Mouse (Mus musculus): ENCODE data around the gene Tmem95. TPM values are rescaled to one million over a fixed set of nuclear protein-coding genes. Genes with fewer than 3 reads are reported as not detected.

Tmem95 gene
- polyA plus RNA-seq, 1 experiment = not detected

DNA sequence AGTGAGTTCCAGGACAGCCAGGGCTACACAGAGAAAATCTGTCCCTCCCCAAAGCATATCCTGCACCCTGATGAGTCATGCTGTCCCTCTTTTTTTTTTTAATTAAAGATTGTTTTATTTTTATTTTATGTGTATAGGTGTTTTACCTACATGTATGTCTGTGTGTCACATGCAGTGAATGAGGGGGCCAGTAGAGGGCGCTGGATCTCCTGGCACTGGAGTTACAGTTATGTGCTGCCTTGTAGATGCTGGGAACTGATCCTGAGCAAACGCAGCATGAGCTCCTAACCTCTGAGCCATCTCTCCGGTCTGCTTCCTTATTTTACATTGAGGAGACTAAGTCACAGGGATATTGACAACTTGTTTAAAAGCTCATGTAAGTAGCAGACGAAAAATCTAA lies 5.2 kb upstream of the Tmem95 start:
- no peak overlapping the region for H3K27ac ChIP-seq (ENCODE audit: insufficient read depth, low read length)
- no peak overlapping the region for H3K4me3 ChIP-seq (ENCODE audit: insufficient read depth, low read length)
- TF ChIP-seq POLR2A (IDR thresholded peaks at IDR 0.05; ENCODE audit: extremely low read depth, insufficient read depth, low read length) = no peak
- 0 out of 2 replicates have a peak, but pooled peaks have one; percentile 6 for TF ChIP-seq CTCF (IDR thresholded peaks at IDR 0.05; ENCODE audit: extremely low read depth, insufficient read depth, low read length)
- H3K4me1 ChIP-seq (ENCODE audit: control insufficient read depth, insufficient read depth, low read length) = no peaks in the 10 kb centered on the region

DNA sequence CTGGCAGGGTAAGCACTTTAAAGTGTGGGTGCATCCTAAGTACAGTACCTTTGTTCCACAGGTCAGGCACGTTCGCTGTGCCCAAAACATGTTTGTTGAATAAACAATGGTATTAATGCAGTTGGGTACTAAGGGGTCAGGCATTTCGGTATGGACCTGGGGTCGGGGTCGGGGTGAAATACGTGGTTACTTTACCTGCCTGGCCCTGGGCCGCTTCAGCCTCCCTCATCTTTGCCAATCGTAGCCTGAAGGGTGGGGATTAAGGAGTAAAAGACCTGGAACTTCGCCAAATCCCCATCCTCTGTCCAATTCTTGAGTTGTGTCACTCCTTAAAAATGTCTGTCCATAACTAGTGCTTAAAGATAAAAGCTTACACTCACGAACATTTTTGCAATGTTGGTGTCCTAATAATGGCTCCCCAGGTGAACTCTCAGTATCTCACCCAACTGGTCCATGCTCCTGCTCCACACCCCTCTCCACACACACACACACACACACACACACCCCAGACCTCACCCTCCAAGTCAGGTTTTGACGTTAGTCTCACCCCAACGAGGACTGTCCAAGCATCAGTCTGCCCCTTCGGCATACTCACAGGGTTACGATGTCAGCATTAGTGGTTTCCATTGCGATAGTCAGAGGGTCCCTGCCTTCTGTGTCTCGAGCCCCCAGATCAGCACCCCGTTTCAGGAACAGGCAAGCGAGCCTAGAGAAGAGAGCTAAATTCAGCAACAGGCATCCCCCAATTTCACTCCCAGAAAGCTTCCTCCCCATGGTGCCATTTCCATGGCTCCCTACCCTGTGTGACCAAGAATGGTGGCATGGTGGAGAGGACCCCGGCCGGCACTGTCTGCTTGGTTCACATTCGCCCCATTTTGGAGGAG lies 4.2 kb upstream of the Tmem95 start:
- Histone ChIP-seq H3K4me3 (ENCODE audit: insufficient read depth, low read length) (no peak overlapping the region), H3K27ac (ENCODE audit: insufficient read depth, low read length) (no peak overlapping the region), H3K4me1 (ENCODE audit: control insufficient read depth, insufficient read depth, low read length) (no peaks in the 10 kb centered on the region)
- TF ChIP-seq POLR2A (IDR thresholded peaks at IDR 0.05; ENCODE audit: extremely low read depth, insufficient read depth, low read length) (no peak), CTCF (IDR thresholded peaks at IDR 0.05; ENCODE audit: extremely low read depth, insufficient read depth, low read length) (no peak)

DNA sequence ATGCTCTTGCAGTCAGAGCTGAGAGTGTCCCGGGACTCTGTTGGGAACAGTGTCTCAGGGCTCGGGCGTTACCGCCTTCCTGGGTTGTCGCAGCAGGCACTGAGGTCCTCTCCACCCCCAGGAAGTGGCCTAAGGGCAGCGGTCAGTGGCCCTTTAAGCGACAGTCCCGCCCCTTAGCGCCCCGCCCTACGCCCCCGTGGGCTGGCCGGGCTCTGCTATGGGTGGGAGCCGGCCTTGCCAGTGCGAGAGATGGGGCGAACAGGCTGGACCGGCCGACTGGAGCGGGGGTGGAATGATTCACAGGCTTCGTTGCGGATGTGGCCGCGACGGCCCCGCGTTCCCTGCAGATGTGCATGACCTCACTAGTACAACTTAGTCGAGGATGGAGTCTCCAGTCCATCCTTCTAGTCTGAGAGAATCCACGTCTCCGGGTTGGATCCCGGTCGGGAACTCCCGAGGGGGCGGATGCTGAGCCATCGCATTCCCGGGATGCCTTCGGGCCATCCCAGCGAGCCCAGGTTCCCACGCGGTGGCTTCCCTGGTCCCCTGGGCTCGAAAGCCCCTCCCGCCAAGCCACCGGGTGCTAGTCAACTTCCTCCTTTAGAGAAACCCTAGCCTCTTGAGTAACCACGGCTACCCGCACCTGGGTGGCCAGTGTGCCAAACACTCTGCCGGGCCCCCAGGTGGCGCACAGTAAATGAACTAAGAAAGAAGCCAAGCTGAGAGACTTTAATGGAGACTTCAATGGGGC lies 3.2 kb upstream of the Tmem95 start, which contains the start of gene Kctd11:
TSS of gene Kctd11 (minus strand) at position 554 of the 751 bp plus-strand sequence.
- no peaks in the 10 kb centered on the region for H3K4me1 ChIP-seq (ENCODE audit: control insufficient read depth, insufficient read depth, low read length)
- peak within 1 kb of the TSS; percentile 51 for H3K27ac ChIP-seq (ENCODE audit: insufficient read depth, low read length)
- TF ChIP-seq POLR2A (IDR thresholded peaks at IDR 0.05; ENCODE audit: extremely low read depth, insufficient read depth, low read length) = peak; percentile 70
- TF ChIP-seq CTCF (IDR thresholded peaks at IDR 0.05; ENCODE audit: extremely low read depth, insufficient read depth, low read length) = no peak
- peak within 1 kb of the TSS; percentile 33 for H3K4me3 ChIP-seq (ENCODE audit: insufficient read depth, low read length)

DNA sequence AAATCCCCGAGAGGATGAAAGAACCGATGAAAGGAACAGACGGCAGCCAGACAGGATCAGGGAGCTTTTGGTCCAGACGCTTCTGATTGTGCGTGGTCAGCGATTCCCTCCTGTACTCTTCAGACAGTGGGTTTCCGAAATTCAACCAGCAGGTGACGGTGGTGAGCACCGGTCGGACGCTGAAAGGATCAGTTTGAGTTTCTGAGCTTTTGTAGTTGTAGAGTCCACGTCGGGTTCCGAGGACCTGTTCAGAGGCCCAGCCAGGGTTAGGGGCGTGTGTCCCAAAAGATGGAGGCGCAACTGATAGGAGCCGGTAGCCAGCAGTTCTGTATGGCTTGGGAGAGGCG lies 2.7 kb upstream of the Tmem95 start:
- Histone ChIP-seq H3K27ac (ENCODE audit: insufficient read depth, low read length) (peak overlapping the region; percentile 51; the same call in 1 of the 2 replicates), H3K4me1 (ENCODE audit: control insufficient read depth, insufficient read depth, low read length) (no peaks in the 10 kb centered on the region), H3K4me3 (ENCODE audit: insufficient read depth, low read length) (peak overlapping the region; percentile 33)
- TF ChIP-seq POLR2A (IDR thresholded peaks at IDR 0.05; ENCODE audit: extremely low read depth, insufficient read depth, low read length) (no peak), CTCF (IDR thresholded peaks at IDR 0.05; ENCODE audit: extremely low read depth, insufficient read depth, low read length) (peak; percentile 57)

DNA sequence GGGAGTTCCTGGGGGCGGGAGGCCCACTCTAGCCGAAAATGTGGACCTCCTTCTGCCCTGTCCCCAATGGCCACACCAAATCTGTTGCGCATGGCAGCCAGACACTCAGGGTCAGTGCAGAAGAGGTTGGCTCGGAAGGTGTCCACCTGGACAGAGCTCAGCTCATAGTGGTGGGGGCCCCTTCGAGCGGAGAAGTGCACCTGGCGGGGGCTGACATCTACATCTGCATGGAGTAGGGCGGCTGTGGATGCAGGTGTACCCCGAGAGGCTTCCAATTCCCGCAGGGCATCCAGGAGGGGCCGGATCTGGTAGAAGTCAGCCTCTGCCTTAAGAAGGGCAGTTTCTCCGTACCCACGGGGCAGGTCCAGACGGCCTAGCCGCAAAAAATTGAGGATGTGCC lies 1.9 kb upstream of the Tmem95 start:
- H3K4me3 ChIP-seq (ENCODE audit: insufficient read depth, low read length) = no peak overlapping the region
- TF ChIP-seq CTCF (IDR thresholded peaks at IDR 0.05; ENCODE audit: extremely low read depth, insufficient read depth, low read length) = no peak
- no peak for TF ChIP-seq POLR2A (IDR thresholded peaks at IDR 0.05; ENCODE audit: extremely low read depth, insufficient read depth, low read length)
- no peaks in the 10 kb centered on the region for H3K4me1 ChIP-seq (ENCODE audit: control insufficient read depth, insufficient read depth, low read length)
- no peak overlapping the region for H3K27ac ChIP-seq (ENCODE audit: insufficient read depth, low read length)

DNA sequence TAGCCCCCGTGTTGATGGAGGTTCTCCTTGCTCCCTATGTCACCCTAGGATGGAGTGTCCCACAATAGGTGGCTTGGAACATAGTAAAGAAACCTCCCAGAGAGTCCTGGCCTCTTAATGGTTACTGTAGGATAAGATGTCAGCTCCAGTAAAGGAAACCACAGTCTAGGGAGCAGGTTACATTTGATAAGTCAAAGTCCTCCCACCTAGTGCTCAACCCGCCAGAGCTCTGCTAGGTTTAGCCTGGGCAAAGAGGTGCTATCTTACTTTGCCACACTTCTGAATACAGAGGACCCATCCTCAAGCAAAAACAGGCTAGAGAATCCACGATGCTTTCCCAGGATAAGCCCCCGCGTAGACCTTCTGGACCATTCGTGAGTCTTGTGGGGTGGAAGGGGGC lies 1.1 kb upstream of the Tmem95 start:
- TF ChIP-seq CTCF (IDR thresholded peaks at IDR 0.05; ENCODE audit: extremely low read depth, insufficient read depth, low read length) (no peak), POLR2A (IDR thresholded peaks at IDR 0.05; ENCODE audit: extremely low read depth, insufficient read depth, low read length) (no peak)
- H3K27ac ChIP-seq (ENCODE audit: insufficient read depth, low read length) = no peak overlapping the region
- no peak overlapping the region for H3K4me3 ChIP-seq (ENCODE audit: insufficient read depth, low read length)

DNA sequence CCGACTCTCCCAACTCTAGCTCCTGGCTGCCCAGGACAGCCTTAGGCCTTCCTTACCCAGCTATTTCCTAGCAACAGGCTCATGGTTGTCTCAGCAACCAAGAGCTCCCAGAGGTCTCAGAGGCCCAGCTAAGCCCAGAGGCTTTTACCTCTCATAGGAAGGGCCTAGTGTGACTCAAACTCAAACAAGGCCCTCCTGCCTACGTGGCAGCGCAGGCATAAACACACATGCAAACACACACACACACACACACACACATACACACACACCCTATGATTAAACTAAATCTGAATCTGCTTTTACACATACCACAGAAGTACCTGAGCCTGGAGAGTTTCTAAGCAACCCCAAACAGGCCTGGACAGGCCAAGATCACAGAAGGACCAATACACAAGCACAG lies 581 bp upstream of the Tmem95 start:
- no peak overlapping the region for H3K4me3 ChIP-seq (ENCODE audit: insufficient read depth, low read length)
- no peak overlapping the region for H3K27ac ChIP-seq (ENCODE audit: insufficient read depth, low read length)
- H3K4me1 ChIP-seq (ENCODE audit: control insufficient read depth, insufficient read depth, low read length) = no peaks in the 10 kb centered on the region
- no peak for TF ChIP-seq CTCF (IDR thresholded peaks at IDR 0.05; ENCODE audit: extremely low read depth, insufficient read depth, low read length)
- no peak for TF ChIP-seq POLR2A (IDR thresholded peaks at IDR 0.05; ENCODE audit: extremely low read depth, insufficient read depth, low read length)

More for the DNA sequence above, 1.1 kb upstream of the Tmem95 start:
- no peaks in the 10 kb centered on the region for H3K4me1 ChIP-seq (ENCODE audit: control insufficient read depth, insufficient read depth, low read length)

DNA sequence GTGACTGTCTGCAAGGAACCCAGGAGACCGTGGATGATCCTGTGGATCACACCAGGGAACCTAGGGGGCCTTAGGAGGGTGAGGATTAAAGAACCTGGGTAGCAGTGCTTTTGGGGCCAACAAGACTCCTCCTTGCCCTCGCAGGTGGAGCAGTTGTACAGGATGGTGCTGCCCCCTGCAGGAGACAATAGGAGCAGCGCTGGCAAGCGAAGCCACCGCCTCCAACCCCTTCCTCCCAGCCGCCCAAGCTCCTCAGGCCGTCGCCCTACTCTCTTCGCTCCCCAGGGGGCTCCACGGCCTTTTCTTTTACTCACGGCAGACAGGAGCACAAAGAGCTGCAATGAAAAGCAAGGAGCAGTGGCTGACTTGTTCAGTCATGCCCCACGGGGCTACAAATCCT lies 951 bp downstream of the Tmem95 start:
- H3K27ac ChIP-seq (ENCODE audit: insufficient read depth, low read length) = no peak overlapping the region
- no peak overlapping the region for H3K4me3 ChIP-seq (ENCODE audit: insufficient read depth, low read length)

DNA sequence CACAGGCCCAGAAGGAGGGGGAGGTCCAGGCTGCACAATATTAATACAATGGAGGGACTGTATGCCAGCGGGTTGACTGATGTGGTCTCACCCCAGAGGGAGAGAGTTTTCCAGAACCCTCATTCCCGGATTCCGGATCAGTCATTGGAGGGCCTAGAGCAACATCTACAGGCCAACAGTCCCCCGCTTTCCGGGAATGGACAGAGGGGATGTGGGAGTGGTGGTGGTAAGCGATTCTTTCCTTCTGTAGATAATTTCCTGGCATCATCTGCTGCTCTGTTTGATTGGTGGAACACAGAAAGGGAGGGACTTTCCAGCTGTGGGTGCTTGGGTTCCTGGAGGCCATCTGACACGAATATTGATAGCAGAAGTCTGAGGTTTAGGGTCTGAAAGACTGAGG lies 1.6 kb downstream of the Tmem95 start:
- H3K27ac ChIP-seq (ENCODE audit: insufficient read depth, low read length) = no peak overlapping the region
- H3K4me3 ChIP-seq (ENCODE audit: insufficient read depth, low read length) = no peak overlapping the region
- no peak for TF ChIP-seq CTCF (IDR thresholded peaks at IDR 0.05; ENCODE audit: extremely low read depth, insufficient read depth, low read length)
- no peaks in the 10 kb centered on the region for H3K4me1 ChIP-seq (ENCODE audit: control insufficient read depth, insufficient read depth, low read length)

More for the DNA sequence above, 951 bp downstream of the Tmem95 start:
- TF ChIP-seq POLR2A (IDR thresholded peaks at IDR 0.05; ENCODE audit: extremely low read depth, insufficient read depth, low read length) = no peak
- peak; percentile 71 for TF ChIP-seq CTCF (IDR thresholded peaks at IDR 0.05; ENCODE audit: extremely low read depth, insufficient read depth, low read length)
- H3K4me1 ChIP-seq (ENCODE audit: control insufficient read depth, insufficient read depth, low read length) = no peaks in the 10 kb centered on the region

Measured in cortical plate, adult 2 months (tissue).